Mouse (Mus musculus) heart, postnatal 0 days (tissue): ENCODE measurements at regions not wholly inside any gene's neighbourhood (a gene's known extent, or its start where the extent isn't known, plus 50 kb on each side); places are given as distances from the start of the nearest gene placed in this dataset.

Experiments
- CTCF ChIP-seq: IDR thresholded peaks from 2 replicates; pipeline ENCODE4 v1.5.1; 2016; ENCODE audit warnings: antibody characterized with exemption, control low read depth, low read depth
- EP300 ChIP-seq: IDR thresholded peaks from 2 replicates; pipeline ENCODE4 v1.6.1; 2016; ENCODE audit warnings: antibody characterized with exemption, low read depth

DNA sequence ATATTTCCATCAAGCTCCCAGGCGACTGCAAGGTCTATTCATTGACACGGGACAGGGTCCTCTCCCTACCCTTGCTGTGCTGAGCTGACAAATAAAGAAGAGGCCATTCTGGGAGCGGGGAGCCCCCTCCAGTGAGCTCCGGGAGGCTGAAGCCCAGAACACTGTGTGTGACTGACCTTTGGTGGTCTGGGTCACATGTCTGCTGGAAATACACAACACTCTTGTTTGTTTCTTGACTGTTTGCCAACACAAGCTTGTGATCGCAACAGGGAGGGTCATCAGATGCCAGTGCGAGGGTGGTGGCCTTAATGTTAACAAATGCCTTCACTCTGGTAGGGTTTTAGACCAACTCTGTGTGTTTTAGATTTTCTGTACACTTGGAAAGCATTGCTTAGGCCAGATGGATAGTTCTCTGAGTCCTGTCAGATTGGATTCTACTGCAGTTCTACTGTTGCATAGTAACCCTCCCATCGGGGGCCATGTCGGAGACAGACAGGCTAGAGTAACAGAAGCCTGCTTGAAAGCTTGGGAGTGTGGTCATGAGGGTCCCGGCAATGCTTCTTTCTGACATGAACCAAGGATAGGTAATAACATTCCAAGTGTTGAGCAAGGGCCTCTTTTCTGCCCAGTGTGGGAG is 135.4 kb downstream of the Rpl14 start:
- no peak for TF ChIP-seq EP300
- no peak for TF ChIP-seq CTCF
